Mouse (Mus musculus) embryonic stem cell, embryonic (primary cell): ENCODE measurements at regions not wholly inside any gene's neighbourhood (a gene's known extent, or its start where the extent isn't known, plus 50 kb on each side); places are given as distances from the start of the nearest gene placed in this dataset.

ENCODE experiments used
- CTCF ChIA-PET, 4 experiments: fragments of 300-600 bp in 2 of 4; fragments of 350-600 bp in 2 of 4; sonication (Branson Sonifier 250); formaldehyde crosslinking; loops; one replicate each; lab custom pipeline; 2022; ENCODE audit warnings: inconsistent platforms in 2 of 4; lab: Charles Lee
- POLR2A ChIA-PET, 4 experiments: fragments of 300-600 bp in 2 of 4; fragments of 350-600 bp in 2 of 4; sonication (Branson Sonifier 250); formaldehyde crosslinking; loops; one replicate each; lab custom pipeline; 2022; ENCODE audit warnings: antibody characterized with exemption in 4 of 4, inconsistent platforms in 1 of 4; lab: Charles Lee

- ChIA-PET POLR2A (interaction anchor here in 1 of 4 experiments (1.3 kb wide), 1 partner anchor 167 kb away, joined by 3 read pairs; the partner anchor contains the start of gene Rpf1), CTCF (interaction anchor here in 1 of 4 experiments (0.8 kb wide), 1 partner anchor 10 kb away, joined by 4 read pairs; no protein-coding TSS in a partner anchor)
These were observed 50.5 kb upstream of the Ssx2ip start for GRCm38 (mm10) chr3:146353961-146354360.
